Mouse (Mus musculus) ES-E14 (cell line): ENCODE results near the gene Inip.

Experiments
- CHD2 ChIP-seq: IDR thresholded peaks from 2 replicates; pipeline ENCODE4 v1.6.1; 2014; ENCODE audit warnings: mild to moderate bottlenecking, low read depth, low read length, inconsistent platforms
- MAFK ChIP-seq: IDR thresholded peaks from 2 replicates; pipeline ENCODE4 v1.6.1; 2014; ENCODE audit warnings: mild to moderate bottlenecking, low read depth, low read length, inconsistent platforms; ENCODE audit not compliant: insufficient read depth
- ZC3H11A ChIP-seq: IDR thresholded peaks from 2 replicates; pipeline ENCODE4 v1.6.1; 2012; ENCODE audit warnings: low read depth, mild to moderate bottlenecking, inconsistent platforms, low read length, borderline replicate concordance
- ZNF384 ChIP-seq: IDR thresholded peaks from 2 replicates; pipeline ENCODE4 v1.6.1; 2012; ENCODE audit warnings: low read depth, low read length, inconsistent platforms

- TF ChIP-seq CHD2 (no peak), ZNF384 (no peak), ZC3H11A (no peak), MAFK (no peak)
Observed at GRCm38 (mm10) chr4:59832810-59833209, 31.4 kb upstream of the Inip start.
